Mouse (Mus musculus): ENCODE measurements around the gene Psme2b.
"Not testable (repeated sequence)": the region's sequence is repeated elsewhere in the genome, so short reads cannot be mapped to it uniquely, and the experiment has no call there.

Psme2b gene

GRCm38 (mm10) chr11:48900654-48901566, 45.1 kb downstream of the Psme2b start:
- not testable (repeated sequence) for DNase-seq

- no peak for DNase-seq
Observed at GRCm38 (mm10) chr11:48898812-48899431, 47.1 kb downstream of the Psme2b start.

Measured in embryo, embryonic 11 days (tissue).